In the genomic region with DNA sequence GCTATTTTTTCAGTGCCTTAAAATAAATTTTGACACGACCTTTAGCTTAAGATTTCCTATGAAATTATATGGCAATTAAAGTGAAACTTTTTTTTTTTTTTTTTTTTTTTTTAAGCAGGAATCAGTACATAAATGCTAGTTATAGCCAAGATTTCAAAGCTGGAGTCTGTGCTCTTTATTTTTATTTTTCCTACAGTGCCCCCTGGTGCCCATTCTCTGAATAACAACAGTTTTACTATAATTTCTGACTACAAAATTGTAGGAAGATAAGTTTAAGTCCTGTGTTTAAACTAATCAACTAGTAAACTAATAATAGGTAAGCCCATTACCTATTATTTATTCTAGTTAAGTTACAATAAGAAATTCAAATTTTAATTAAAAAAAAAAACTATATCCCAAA, we compare ENCODE assay signal across 8 mouse cellular contexts.
A peak's percentile ranks its signal among the peaks of the same experiment; 100 is the strongest.
DNase-seq lines count a peak whose midpoint lies in the region; ATAC-seq lines count a peak whose summit lies in the region.

No protein-coding gene starts in this region.

- no peak for ATAC-seq in cerebellum, adult (ENCODE audit: insufficient number of reproducible peaks, low FRiP score, low TSS enrichment)

- DNase-seq in cerebellum, adult 18-20 months = peak; percentile 25 to 69
- DNase-seq in layer of hippocampus, adult 11-12 months (ENCODE audit: low spot score) = peak; percentile 67
- no peak for DNase-seq in layer of hippocampus, adult 9-11 months
- DNase-seq in A20 (ENCODE audit: low read depth, low spot score) = peak; percentile 5
- peak; percentile 72 for DNase-seq in cerebellum, adult 9-10 months
- peak; percentile 60 to 68 for DNase-seq in layer of hippocampus, postnatal 10 days (ENCODE audit: low spot score in 2 of 2)
- no peak for DNase-seq in T-cell, adult 2 months (ENCODE audit: low spot score)

Comparison
In these comparisons a context has a peak if more than half of its experiments do, and no peak if none do; other contexts are left out.
1. DNase-seq: peak in cerebellum, adult 18-20 months (2 of 2), layer of hippocampus, adult 11-12 months (single experiment), A20 (single experiment), cerebellum, adult 9-10 months (single experiment) and layer of hippocampus, postnatal 10 days (2 of 2); none in layer of hippocampus, adult 9-11 months (single experiment) and T-cell, adult 2 months (single experiment).